Mouse (Mus musculus) monocyte, adult 2 months (primary cell): ENCODE measurements around the gene Car15.

Experiments
- DNase-seq, 2 experiments: peaks; one replicate each; pipeline ENCODE4 v3.0.0; 2022; ENCODE audit warnings: low spot score in 2 of 2, low read depth in 1 of 2

Car15 gene

GRCm38 (mm10) chr16:17802839-17803674, 35.1 kb downstream of the Car15 start:
- no peak for DNase-seq

- DNase-seq = no peak
These were observed 35.7 kb downstream of the Car15 start for GRCm38 (mm10) chr16:17802456-17802838.

- no peak for DNase-seq
These were observed 36.2 kb downstream of the Car15 start for GRCm38 (mm10) chr16:17801777-17802455.

GRCm38 (mm10) chr16:17799584-17799983, 38.6 kb downstream of the Car15 start:
- no peak for DNase-seq

- DNase-seq = no peak
These were observed 39.6 kb downstream of the Car15 start for GRCm38 (mm10) chr16:17798321-17799180.

GRCm38 (mm10) chr16:17797812-17798311, 40.3 kb downstream of the Car15 start:
- DNase-seq = no peak

GRCm38 (mm10) chr16:17796971-17797811, 41.0 kb downstream of the Car15 start, which contains the start of gene Scarf2:
Gene Scarf2 (plus strand): TSS chr16:17797282.
- no peak for DNase-seq

GRCm38 (mm10) chr16:17796519-17796918, 41.6 kb downstream of the Car15 start:
- DNase-seq = no peak

GRCm38 (mm10) chr16:17795643-17796042, 42.5 kb downstream of the Car15 start:
- no peak for DNase-seq

- no peak for DNase-seq
These were observed 44.1 kb downstream of the Car15 start for GRCm38 (mm10) chr16:17794047-17794446.

- DNase-seq = no peak
These were observed 45.4 kb downstream of the Car15 start for GRCm38 (mm10) chr16:17792728-17793127.

- no peak for DNase-seq
These were observed 52.8 kb downstream of the Car15 start for GRCm38 (mm10) chr16:17785337-17785736.
